Mouse (Mus musculus): Measurements from ENCODE around the gene Bean1.

GRCm38 (mm10) chr8:104251461-104251860, 81.2 kb downstream of the Bean1 start:
- no peak for TF ChIP-seq CTCF (IDR thresholded peaks at IDR 0.05; ENCODE audit: low read depth, low read length)
- no peak for TF ChIP-seq POLR2A (IDR thresholded peaks at IDR 0.05; ENCODE audit: insufficient read depth, low read length)
